Mouse (Mus musculus) megakaryocyte progenitor cell, adult 5-6 weeks (primary cell): ENCODE measurements around the gene Sfxn3. TPM values are rescaled to one million over a fixed set of nuclear protein-coding genes. Genes with fewer than 3 reads are reported as not detected.

Experiments used
- ATAC-seq: replicated peaks from 2 replicates; pipeline ENCODE4 v1.8.0; 2016; ENCODE audit warnings: mild to moderate bottlenecking, moderate TSS enrichment, inconsistent platforms; ENCODE audit not compliant: poor library complexity
- total RNA-seq, 2 experiments: library from RNA; stranded (forward) in 1 of 2; stranded (reverse) in 1 of 2; fragments of 157-497, 149-512 nt in 1 of 2; fragments of 200-1000 nt in 1 of 2; gene quantifications; 2 replicates each; pipeline versions ENCODE4 v1.2.3 to v1.2.4; 2015 to 2017

The Sfxn3 gene
- total RNA-seq, 2 experiments from 2014 or later, result 3.1 to 23.8 TPM

DNA sequence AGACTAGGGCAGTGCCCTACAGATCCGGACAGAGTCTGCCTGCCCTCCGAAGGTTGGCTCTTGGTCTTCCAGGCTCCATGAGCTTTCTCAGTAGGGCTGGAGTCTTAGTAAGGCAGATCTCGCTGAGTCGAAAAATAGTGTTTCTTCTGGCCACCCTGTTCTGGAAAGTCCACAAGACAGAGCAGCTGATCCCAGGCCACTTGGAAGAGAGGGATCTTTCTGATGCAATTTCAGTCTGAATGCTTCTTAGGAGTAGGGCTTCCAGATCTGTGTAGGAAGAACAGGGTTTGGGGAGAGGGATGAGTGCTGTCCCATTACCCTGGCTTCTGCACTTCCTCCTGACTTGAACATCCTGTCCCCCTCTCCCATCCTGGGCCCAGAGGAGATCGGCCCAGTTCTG lies 1.7 kb upstream of the Sfxn3 start, which contains the start of gene Pdzd7:
Gene Pdzd7 (minus strand): TSS at position 67 of the 400 bp plus-strand sequence.
- no peak for ATAC-seq

DNA sequence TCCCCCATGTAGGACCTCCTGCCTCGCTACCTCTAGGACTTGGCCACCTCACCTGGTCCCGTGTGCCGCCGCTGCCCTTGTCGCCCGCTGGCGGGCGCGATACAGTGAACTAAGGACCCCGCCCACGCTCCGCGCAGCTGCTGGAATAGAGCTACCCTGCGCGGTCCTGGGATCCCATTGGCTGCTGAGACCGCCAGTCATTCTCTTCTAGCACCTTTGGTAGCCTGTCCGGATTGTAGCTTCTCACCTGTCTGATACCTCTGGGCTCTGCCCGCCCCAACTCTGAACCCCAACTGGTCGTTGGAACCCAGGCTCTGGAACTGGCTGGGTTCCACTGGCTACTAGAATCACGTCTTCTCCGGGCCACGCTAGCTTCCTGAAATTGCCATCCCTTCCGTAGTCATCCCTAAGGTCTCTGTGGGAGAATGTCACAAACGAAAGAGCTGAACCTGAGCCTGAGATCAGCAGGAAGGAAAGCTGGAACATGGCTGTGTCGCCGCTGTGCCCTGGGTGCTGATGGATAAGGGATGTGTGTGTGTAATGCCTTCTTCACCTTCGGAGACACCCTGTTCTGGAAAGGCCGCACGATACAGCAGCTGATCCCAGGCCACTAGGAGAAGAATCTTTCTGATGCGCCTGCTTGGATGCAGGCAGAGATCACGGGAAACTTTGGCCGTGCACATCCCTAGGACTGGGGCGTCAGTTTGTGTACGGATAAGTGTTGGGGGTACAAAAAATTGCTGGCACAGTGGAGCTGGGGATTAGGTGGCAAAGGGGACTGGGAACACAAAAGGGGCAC lies 581 bp upstream of the Sfxn3 start:
- ATAC-seq, result peak; percentile 26; the same call in 1 of the 2 replicates

DNA sequence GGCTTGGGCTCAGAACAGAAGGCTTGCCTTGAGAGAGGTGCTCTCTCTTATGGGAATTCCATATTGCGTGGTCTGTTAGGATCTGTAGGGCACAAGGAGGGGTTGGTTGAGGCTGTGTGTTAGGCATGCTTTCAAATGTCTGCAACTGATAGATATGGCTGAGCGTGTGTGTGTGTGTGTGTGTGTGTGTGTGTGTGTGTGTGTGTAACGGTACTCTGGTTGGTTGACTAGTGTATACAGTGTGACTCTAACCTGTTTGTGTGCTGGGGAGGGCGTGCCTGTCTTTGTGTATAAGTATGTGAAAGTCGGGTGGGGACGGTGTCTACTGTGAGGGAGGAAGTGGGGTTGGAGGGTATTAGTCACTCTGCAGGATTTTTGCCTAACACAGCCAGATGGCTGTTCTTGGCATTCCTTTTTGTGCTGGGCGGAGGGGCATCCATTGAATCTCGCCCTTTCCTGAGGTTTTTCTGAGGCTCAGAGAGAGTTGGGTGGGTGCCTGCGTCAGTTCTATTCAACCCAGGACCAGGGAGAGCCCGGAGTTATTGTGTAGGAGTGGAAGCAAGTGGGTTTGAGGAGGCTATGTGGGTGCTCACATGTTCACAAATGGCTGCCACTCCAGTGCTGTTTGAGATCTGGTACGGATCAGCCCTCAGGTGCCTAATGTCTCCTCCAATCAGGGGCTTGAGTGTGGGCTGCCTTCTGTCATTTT lies 786 bp downstream of the Sfxn3 start:
- ATAC-seq, result peak; percentile 64

DNA sequence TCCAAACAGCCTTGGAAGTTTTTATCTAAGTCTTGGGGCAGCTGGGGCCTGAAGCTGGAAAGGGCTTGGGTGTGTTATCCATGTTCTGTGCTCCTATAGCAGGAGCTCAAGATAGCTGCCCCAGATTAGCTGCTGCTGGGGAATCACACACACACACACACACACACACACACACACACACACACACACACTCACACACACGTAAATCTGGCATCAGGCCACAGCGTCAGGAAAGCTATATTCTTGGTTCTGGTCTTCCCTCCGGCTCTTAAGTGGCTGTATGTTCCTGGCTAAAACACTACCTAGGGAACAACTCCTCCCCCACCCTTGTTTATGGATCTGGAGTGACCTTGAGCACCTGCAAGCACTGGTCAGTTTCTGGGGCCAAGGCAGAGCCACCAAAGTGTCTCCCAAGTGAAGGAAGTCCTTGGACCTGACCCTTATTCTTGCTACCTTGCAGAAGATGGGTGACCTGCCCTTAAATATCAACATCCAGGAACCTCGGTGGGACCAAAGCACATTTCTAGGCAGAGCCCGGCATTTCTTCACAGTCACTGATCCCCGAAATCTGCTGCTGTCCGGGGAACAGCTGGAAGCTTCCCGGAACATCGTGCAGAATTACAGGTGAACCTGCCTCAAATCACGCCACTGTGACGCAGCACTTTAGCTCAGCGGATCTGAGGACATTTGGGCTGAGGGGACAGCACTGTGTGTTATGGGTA lies 1.5 kb downstream of the Sfxn3 start:
- ATAC-seq, result no peak

DNA sequence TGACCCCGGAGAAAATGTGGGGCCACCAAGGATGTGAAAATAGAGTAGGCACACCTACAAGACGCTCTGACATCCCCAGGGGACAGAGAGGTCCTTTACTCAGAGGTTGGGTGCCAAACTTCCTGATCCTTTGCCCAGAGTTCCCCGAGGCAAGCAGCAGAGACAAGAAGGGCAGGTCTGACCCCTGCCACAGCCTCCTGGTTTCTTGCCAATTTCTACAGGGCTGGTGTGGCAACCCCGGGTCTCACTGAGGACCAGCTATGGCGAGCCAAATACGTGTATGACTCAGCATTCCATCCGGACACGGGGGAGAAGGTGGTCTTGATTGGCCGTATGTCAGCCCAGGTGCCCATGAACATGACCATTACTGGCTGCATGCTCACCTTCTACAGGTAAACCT lies 2.2 kb downstream of the Sfxn3 start:
- no peak for ATAC-seq

DNA sequence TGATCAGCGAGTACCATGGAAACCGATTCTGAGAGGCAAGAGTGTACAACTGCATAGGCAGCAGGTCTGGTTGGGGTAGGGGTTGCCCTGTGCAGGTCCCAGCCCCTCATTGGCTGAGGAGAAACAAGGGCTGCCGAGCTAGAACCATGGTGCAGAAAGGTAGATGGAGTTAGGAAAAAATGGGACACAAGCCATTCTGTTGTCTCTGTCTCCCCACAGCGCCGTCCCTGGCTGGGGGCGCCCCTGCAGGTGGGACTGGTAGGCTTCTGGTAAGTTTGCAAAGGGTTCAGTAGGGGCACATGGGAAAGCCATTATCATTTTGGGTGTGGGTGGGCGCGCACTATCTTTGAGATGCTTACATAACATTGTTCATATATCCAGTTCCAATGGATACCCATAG lies 6.1 kb downstream of the Sfxn3 start:
- ATAC-seq, result no peak

DNA sequence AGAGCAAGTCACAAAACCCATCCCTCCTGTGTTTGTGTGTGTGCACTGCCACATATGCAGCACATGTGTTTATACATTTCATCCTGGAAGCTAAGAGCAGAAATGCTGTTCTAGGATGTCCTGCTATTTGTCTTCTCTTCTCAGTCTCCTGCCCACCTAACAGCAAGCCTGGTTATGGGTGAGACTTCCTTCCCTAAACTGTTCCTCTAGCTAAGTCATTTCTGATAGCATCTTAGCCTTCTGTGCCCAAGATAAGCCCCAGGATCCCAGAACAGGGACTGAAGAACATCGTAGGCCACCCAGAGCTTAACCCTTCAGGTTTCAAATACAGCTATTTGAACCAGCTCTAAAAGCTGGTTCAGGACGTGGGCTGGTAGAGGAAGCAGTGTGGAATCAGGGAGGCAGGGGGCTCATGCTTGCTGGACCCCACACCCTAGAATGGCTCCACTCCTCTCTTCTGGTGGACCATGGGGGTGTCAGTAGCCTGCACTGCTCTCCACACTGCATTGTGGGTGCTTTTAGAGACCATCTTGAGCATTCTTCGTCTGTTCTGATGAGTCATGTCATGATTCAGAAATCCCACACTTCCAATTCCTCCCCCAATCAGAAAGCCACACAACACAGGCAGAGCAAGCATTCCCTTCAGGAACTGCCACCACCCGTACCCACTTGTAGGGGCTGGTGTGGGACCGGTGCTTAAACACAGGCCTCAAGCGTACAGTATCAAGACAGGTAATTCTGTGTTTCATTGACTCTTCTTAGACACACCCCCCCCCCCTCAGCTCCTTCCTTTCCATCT lies 7.8 kb downstream of the Sfxn3 start:
- no peak for ATAC-seq

DNA sequence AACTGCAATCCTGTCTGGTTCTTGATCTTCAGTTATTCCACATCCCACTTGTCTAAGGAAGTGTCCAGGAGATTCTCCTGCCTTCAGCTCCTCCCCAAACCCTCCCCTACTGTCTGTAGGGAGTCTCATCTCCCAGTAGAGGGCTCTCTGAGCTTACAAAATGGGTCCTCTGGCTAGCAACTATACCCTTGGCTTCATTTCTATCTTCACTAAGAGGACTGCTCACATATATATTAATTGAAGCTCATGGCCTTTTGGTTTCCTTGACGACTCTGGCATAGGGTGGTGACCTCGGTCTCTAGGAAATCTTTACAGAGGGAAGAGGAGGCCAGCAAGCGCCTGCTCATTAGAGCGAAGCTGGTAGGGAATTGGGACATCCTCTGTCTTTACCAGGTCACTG lies 9.1 kb downstream of the Sfxn3 start:
- peak; percentile 55 for ATAC-seq

DNA sequence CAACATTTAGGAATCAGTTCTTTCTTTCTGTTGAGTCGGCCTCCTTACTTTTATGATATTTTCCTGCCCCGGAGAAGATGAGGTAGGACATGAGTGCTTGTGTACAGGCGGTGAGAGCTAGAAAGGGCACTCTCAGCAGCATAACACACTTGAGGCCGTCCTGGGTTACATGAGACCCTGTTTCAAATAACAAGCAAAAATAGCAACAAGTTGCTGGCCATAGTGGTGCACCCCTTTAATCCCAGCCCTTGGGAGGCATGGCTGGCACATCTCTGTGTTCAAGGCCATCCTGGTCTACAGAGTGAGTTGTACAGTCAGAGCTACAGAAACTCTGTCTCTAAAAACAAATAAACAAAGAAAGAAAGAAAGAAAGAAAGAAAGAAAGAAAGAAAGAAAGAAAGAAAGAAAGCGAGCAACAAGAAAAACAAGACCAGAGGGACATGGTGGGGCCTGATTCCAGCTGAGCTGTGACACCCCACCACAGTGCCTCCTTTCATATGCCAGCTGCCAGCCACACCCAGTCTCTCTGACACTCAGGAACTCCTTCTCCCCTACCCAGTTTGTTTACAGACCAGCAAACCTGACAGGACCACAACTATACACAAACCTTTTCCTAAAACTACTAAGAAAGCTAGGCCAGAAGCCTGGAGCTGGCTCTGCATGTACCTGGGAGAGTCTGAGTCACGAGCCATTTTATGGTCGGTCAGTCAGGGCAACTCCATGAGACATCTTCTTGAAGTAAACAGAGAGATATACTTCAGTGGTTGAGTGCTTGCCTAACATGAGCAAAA lies 9.8 kb downstream of the Sfxn3 start:
- ATAC-seq, result no peak

DNA sequence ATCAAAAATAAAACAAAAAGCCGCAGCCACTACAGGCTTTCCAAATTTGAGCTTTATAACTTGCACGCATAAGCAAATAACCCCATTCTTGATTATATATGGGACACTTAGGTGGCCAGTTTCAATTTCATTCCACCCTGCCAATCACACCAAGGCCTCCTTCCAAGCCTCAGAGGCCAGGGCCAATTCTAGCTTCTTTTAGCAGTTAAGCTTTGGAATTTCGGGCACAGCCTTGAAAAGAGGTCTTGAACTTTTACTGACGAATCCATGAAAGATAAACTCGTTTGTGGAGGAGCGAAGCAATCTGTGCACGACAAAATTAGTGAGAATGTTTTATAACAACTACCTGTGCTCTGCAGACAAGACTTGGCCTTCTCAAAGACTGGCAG lies 10.4 kb downstream of the Sfxn3 start:
- ATAC-seq, result no peak

DNA sequence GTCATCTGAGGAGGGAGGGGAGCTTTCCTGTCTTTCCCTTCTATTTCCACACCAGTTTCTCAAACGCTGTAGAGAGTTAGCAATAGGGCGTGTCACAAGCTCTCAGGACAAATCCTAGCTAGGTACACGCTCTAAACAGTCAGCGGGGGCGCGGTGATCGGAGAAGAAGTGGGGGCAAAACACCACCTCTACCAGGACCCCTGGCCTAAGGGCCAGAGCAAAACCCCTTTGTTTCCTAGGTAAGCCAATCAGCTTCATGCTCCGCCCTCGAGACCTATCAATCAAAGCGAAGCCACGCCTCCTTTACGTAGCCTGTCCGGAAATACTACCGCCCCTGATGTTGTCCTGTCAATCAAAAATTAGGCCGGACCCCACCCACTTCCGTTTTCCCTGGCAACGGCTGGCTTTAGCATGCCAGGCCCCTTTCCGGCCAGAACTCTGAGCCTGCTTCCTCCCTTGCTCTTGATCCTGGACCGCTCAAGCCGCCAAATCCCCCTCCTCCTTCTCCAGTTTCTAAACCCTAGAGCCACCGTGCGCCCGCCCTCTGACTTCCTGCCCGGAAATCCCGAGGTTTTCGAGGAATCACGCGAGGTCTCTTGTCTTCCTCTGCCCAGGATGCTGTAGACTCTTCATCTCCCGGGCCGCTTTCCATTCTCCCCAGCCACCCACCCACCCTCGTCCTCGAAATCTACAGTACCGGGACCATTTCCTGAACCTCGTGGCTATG lies 11.0 kb downstream of the Sfxn3 start:
- ATAC-seq, result peak; percentile 88

DNA sequence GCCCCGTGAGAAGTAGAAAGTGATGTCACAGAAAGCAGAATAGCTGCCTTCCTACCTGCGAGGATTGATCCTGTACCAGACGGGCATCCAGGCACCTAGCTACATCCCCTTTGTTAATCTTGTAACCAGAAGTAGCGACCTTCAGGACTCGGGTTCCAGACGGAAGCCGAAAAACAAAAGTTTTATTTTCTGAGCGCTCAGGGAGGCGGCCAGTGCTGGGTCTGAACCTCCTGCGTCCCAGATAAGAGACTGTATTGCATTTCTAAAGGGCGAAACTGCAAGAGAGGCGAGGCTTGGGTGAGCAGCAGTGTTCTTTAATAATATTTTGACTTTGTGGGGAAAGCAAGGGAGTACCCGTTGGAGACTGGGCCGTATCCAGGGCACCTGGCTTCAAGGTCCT lies 11.5 kb downstream of the Sfxn3 start:
- no peak for ATAC-seq

DNA sequence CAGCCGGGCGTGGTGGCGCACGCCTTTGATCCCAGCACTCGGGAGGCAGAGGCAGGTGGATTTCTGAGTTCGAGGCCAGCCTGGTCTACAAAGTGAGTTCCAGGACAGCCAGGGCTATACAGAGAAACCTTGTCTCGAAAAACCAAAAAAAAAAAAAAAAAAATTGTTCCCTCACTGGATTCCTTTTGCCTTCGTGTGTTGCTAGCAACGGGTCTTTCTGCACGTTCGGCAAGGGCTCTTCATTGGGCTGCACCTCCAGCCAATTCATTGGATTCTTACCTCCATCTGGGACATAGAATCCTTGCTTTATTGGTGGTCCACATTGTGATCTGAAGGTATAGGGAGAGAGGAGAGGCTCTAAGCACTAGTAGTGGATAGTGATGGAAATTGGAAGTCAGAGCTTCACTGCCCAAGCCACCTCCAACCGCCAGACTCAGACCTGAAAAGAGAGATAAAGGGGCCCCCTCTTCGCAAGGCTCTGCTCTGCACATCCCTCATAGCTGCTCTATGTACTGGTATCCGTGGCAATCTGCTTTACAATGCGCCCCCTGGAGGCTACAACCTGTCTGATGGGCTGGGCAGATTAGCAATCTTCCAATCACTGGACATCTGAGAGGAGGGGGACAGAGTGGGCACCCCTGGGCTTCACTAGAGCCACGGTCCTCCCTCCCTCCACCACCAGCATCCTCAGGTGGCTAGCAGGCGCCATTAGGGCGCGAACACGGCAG lies 16.4 kb downstream of the Sfxn3 start:
- ATAC-seq, result peak; percentile 86

DNA sequence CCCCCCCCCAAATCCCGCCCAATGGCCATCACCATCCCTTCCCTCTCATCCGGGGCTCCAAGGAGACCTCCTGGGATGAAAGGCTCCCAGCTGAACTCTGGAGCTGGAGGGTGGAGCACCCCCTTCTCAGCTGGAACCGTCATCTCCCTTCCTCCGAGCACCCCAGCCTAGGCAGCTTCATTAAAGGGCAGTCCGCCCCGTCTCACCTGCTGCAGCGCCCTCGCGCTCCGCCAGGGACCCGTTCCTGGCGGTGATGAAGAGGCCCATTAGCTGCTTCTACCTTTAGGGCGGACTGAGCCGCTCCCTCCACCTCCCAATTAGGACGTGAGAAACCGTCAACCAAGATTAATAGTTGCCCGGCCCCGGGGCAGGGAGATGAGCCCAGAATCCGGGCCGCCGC lies 17.9 kb downstream of the Sfxn3 start:
- ATAC-seq, result no peak

DNA sequence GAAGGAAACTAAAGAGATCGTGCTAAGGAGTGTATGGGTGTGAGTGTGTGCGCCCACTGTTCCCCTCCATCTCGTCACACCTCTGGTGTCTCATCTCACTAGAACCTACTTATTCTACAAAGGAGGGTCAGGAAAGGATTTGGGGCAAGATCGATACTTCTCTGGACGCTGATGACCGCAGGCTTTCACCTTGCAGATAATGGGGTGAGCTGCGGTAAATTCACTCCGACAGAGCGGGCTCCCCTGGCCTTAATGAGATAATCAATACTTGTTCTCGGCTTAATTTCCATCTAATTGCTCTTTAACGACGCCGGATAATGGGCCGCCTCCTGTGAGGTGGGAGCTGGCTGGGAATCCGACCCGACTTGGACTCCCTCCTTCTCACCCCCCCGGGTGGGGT lies 19.9 kb downstream of the Sfxn3 start:
- no peak for ATAC-seq

DNA sequence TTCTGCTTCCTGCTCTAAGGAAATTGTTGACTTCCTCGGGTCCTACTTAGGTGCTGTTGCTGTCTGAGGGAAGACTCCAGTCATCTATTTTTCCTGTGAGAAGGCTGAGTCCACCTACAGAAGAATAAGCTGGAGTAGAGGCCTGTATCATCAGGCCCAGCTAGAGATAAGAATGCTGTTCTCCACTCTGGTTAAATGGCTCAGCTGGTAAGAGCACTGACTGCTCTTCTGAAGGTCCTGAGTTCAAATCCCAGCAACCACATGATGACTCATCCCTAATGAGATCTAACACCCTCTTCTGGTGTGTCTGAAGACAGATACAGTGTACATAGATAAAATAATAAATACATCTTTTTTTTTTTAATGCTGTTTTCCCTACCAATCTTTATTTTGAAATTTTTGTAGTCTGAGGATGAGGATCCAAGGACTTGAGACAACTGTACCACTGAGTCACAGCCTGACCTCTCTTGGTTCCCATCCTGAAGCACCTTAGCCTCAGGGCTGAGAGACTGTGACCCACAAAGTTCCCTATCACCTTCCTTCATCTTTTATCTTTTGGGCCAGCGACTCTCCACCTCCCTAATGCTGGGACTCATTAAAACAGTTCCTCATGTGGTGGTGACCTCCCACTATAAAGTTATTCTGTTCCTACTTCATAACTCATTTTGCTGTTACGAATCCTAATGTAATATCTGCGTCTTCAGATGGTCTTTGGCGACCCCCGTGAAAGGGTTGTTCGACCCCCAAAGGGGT lies 20.6 kb downstream of the Sfxn3 start:
- no peak for ATAC-seq

DNA sequence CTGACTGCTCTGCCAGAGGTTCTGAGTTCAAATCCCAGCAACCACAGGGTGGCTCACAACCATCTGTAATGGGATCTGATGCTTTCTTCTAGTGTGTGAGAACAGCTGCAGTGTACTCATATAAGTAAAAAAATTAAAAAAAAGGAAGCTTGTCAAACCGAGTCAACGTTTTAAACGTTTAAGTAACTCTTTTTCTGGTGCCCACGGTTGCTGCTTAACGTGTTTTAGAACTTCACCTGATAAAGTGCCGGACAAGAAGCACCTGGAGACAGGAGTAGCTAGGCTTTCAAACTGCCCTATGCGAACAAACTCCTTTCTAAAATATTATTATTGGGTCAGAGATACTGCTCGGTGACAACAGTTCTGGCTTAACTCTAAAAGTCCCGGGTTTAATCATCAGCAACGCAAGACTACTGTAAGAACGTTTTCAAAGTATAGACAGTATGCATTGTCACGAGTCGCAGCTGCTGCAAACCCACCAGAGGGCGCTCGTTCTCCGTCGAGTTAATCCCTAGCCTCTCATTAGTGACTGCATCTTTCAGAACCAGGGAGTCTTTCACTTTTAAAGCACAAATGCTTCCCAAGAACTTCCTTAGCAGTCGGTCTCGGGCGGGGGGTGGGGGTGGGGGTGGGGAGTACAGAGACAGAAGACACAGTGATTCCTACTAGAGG lies 26.7 kb downstream of the Sfxn3 start:
- ATAC-seq, result peak; percentile 47
